ENCODE assay signal across 7 mouse cellular contexts in genomic region chr19:21943407-21943806, GRCm38 (mm10).
DNase-seq lines count a peak whose midpoint lies in the region; ATAC-seq lines count a peak whose summit lies in the region.

No protein-coding gene starts in this region.

- no peak for ATAC-seq in cerebellum, adult (ENCODE audit: insufficient number of reproducible peaks, low FRiP score, low TSS enrichment)

- peak; percentile 6 for DNase-seq in right cerebral cortex, postnatal 14 days
- no peak for DNase-seq in right cerebral cortex, postnatal 36 days (ENCODE audit: low spot score in 2 of 2)
- DNase-seq in brain, adult 2 months (ENCODE audit: low read depth, low spot score), result peak; percentile 10
- DNase-seq in heart, postnatal 4 days, result peak; percentile 60
- peak; percentile 9 to 24 for DNase-seq in spleen, postnatal 14 days (ENCODE audit: low spot score in 2 of 2)
- DNase-seq in cerebellum, adult 18-20 months, result no peak

Comparison
In these comparisons a context has a peak if more than half of its experiments do, and no peak if none do; other contexts are left out.
1. DNase-seq: peak in right cerebral cortex, postnatal 14 days (single experiment), brain, adult 2 months (single experiment), heart, postnatal 4 days (single experiment) and spleen, postnatal 14 days (2 of 2); none in right cerebral cortex, postnatal 36 days (0 of 2) and cerebellum, adult 18-20 months (0 of 2).